Mouse (Mus musculus) right cerebral cortex, adult 2 months (tissue): Measurements from ENCODE around the gene Olfr1167.
"Not testable (repeated sequence)": the region's sequence is repeated elsewhere in the genome, so short reads cannot be mapped to it uniquely, and the experiment has no call there.

Experiments used
- DNase-seq, 2 experiments: peaks; one replicate each; pipeline ENCODE4 v3.0.0; 2021 to 2022; ENCODE audit warnings: low spot score in 2 of 2

Gene Olfr1167

DNA sequence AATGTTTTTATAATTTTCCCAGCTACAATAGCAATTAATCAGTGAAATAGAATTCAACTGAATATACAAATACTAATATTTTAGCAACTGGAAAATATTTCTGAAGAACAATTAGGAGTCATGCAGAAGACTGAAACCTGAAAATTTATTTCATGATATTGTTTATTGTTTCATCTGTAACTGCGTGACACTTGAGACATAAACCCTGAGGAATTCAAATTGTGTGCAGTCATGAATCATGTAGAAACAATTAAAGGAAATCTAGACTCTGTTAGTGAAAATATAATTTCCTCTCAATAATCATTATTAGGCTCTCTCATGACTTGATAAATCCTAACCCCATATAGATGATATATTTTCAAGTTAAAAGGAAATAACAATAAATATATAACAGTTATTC, at the start of gene Olfr1167:
Gene Olfr1167, minus strand, starts transcription at position 101 of the 400 bp plus-strand sequence.
- not testable (repeated sequence) for DNase-seq

DNA sequence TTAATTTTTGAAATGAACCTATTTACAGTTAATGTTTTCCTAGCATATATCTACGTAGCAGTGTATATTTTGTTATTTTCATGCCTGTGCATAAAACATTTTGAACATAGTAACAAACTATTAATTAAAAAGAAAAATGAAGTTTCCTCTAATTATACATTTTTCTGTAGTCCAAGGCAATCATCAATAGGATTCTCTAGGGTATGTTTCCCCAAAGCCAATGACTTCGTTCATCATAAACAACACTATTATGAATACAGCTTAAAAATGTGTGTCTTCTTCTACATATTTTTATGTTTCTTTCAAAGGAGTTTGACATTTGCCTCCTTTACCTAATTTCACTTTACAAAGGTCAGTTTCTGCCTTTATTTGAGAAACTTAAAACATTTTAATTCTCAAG, 26.6 kb upstream of the Olfr1167 start, which contains the start of gene Olfr1168:
Gene Olfr1168, plus strand, starts transcription at position 301 of the 400 bp plus-strand sequence.
- DNase-seq = no peak

DNA sequence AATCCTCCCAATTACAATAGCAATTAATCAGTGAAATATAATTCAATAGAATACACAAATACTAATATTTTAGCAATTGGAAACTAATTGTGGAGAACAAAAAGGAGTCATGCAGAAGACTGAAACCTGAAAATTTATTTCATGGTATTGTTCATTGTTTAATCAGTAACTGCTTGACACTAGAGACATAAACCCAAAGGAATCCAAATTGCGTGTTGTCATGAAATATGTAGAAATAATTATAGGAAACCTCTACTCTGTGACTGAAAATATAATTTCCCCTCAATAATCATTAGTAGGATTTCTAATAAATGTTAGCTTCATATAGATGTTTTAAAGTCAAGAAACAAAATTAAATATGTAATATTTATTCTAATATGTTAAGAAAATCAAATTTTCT, 26.8 kb downstream of the Olfr1167 start, which contains the start of gene Olfr1166:
Gene Olfr1166, minus strand, starts transcription at position 101 of the 400 bp plus-strand sequence.
- DNase-seq = no peak
